Mouse (Mus musculus): ENCODE data around the gene D230025D16Rik.

- TF ChIP-seq CTCF (IDR thresholded peaks at IDR 0.05; ENCODE audit: control insufficient read depth, insufficient read depth, low read length), result no peak
- no peak for TF ChIP-seq POLR2A (IDR thresholded peaks at IDR 0.05; ENCODE audit: borderline replicate concordance, control insufficient read depth, low read depth, low read length)
These were observed 45.9 kb downstream of the D230025D16Rik start for GRCm38 (mm10) chr8:105270916-105271186.

All from bone marrow, adult 2 months (tissue).